Mouse (Mus musculus) liver, adult (tissue): ENCODE results near the gene Nipal1.

ENCODE experiments used
- GATA4 ChIP-seq: IDR thresholded peaks from 2 replicates; pipeline ENCODE4 v1.6.1; 2014; ENCODE audit warnings: mild to moderate bottlenecking, low read length; ENCODE audit not compliant: insufficient replicate concordance

The Nipal1 gene

DNA sequence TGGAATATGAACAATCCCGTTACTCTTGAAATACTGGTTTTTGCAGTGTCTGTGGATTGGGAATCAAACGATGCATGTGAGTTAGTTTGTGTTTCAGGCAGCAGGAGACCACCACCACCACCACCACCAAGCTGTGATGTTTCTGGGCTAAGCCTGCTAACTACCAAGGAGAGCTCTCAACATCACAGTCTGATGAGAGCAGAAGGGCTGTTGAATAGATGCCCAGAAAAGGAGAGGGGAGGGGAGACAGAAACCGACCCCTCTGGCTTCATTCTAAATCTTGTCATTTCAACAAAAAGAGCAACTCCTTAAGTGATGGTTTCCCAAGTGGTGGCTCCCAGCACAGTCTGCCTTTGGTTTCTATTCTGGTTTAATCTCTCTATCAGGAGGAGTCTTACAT lies 50.7 kb downstream of the Nipal1 start:
- no peak for TF ChIP-seq GATA4

DNA sequence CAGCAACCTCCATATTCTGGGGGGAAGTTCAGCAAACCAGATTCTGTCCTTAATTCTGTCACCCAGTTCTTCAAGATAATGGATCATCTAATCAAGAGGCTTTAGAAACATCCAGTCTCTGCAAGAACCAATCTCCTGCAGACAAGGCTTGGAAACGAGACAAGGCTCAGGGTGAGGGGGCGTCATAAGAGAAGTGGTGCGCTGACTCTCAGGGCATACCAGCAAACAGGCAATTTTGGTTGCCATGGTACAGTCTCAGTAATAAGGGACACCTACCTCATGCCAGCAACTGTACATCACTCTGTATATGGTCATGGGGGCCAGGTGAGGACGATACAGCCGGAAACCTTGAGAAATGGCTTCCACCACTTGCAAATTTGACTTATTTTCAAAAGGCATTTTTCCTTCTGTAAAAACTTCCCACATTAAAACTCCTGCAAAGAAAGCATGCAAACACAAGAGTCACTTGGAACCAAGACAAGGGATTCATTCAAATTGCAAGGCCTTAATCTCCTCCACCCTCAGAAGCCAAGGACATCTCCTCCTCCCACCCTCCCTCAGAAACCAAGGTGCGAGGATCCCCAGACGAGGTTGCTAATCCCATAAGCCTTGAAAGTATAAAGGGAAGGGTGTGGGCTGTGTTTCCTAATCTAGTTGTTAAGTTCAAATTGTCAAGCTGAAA lies 51.4 kb downstream of the Nipal1 start:
- TF ChIP-seq GATA4 = no peak

DNA sequence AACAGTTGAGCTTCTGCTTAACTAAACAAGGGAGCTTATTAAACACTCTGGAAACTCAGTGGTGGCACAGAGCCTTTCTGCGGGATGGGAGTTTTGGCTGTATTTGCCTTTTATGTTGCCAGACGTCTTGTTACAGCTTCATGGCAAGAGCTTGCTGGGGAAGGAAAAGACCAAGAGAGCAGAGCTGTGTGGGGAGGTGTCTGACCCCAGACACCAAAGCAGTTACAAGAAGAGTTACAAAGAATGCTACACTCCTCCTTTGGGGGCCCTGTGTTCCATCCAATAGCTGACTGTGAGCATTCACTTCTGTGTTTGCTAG lies 51.9 kb downstream of the Nipal1 start:
- TF ChIP-seq GATA4 = no peak

DNA sequence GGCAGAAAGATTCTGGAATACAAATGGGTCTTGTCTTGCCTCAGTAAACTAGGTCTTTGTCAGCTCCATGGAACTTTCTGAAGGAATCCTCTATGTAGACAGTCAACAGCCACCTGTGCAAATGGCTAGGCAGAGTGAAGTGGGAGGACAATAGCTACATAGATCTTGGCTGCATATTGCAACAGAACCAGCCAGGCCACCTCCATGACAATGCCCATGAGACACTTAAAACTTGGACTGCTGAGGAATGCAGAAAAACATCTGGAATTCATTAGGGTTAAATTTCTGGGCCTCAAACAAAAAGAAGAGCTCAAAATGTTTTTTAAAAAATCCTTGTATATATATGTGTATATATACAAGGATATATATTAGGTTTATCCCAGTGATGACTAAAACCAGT lies 54.6 kb downstream of the Nipal1 start:
- no peak for TF ChIP-seq GATA4

DNA sequence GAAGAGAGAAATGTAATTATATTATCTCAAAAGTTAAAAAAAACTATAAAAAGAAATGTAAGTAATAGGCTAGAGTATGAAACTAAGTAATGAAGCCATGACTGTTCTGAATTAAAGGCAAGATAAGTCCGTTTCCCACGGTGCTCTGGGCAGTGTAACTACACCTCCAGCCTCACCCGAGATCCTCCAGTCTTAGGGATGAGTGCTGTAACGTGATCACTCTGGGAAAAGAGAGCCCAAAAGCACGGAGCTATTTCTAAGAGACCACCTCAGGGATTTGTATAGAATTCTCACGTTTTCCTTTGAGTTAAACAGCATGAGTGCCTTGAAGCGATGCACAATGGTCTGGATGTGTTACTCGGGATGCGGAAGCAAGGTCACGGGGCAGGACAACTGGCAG lies 58.5 kb downstream of the Nipal1 start:
- TF ChIP-seq GATA4 = no peak

DNA sequence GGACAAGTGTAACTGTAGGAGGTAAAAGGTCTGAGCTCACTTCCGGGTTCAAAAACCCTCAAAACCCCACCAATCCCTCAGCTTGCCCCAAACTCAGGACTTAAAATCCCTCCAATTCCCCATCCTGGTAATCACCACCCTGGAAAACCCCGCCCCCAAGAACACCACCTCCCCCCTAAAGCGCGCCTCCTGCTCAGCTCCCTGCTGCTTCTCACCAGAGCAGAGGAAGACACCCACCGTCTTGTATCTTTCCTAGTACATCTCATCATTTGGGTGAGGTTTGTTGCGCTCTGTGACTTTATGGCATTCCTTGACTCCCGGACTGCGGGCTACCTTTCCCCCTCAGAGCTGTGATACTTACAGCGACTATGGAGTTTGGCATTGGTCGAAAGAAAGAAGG lies 59.1 kb downstream of the Nipal1 start:
- TF ChIP-seq GATA4 = no peak

DNA sequence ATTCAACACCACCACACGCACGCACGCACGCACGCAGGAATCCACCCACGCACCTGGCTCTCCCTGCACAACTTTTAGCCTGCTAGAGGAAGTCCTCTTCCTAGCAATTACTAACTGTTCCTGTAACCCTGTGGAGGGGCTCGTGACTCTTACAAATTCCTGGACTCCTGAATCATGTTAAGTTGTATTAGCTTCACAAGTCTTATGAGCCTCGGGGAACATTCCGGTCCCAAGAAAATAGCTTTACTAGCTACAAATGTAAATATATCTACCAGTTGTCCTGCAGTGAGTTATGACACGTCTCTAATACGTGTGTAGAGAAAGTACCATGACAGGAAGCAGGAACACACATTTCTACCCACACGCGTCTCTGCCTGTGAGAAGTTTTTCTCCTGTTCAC lies 61.9 kb downstream of the Nipal1 start:
- TF ChIP-seq GATA4 = no peak

DNA sequence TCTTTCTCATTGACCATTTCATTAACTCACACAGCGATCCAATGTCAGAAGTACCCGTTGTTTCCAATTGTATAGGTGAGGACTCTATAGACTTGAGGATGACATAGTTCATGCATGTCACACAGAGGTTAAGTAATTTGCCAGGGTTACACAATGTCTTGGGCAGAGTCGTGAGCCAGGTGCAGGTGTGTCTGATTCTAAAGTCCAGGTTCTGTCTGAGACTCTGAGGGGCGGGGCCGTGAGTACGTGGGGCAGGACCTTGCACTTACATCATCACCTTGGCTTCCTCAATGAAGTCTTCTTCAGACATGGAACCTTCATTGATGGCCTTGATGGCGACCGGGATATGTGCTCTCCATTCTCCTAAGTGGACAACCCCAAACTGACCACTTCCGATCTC lies 62.4 kb downstream of the Nipal1 start:
- TF ChIP-seq GATA4 = no peak

DNA sequence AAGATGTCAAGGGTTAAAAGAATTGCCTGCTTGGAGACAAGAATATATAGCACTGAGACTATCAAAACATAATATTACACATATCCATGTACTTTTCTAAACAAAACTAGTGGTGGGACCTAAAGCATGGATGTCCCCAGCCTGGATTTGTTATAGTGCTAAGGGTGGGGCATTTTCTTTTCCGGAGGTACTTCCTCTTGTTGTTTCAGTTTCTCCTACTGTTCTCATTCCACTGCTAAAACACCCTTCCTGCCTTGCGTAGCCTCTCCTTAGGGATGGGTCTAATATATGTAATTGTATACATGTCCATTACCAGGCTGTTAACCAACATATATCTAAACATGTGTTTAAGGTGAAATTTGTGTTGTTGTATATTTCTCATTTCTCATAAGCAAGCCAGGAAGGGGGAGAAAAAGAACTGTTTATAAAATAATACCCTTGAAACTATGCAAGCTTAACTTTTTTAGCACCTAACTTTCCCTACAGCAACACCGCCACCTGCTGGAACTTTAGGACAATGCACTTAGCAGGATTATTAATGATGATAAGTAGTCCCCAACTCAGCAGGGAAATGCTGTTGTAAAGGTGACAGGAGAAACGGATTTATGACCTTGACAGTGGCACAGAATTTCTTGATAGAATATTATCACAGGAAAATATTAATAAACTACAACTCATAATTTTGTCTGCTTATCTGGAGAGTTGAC lies 63.1 kb downstream of the Nipal1 start:
- no peak for TF ChIP-seq GATA4

DNA sequence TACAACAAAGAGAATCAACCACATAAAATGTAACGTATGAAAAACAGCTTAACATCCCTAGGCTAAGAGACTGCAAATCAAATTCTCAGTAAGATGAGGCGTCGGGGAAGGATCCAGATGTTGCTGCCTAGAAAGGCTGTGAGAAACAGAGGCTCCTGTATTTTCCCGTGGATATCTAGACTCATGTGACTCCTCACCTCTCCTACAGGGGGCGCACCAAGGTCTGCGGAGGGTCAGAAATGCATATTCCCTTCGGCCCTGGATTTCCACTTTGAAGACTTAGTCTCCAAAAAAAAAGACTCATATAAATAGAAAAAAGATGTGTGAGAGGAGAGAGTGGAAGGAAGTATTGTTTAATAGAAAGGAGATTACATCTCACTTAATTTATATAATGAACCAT lies 73.0 kb downstream of the Nipal1 start:
- no peak for TF ChIP-seq GATA4
